Mouse (Mus musculus) heart, adult 2 months (tissue): ENCODE data around the gene Pgap2. TPM values are rescaled to one million over a fixed set of nuclear protein-coding genes. Genes with fewer than 3 reads are reported as not detected.
A peak's percentile ranks its signal among the peaks of the same experiment; 100 is the strongest.

ENCODE experiments used
- DNase-seq, 2 experiments: peaks; one replicate each; pipeline ENCODE4 v3.0.0; 2021
- H3K27ac ChIP-seq: fragments of 200-600 bp; 2 replicates; pipeline ENCODE4 v1.8.1; 2022
- H3K27me3 ChIP-seq: fragments of 200-500 bp; 2 replicates; pipeline ENCODE4 v1.6.1; 2012; ENCODE audit warnings: mild to moderate bottlenecking, low read length, inconsistent platforms, mixed read lengths; ENCODE audit not compliant: control insufficient read depth, insufficient read depth
- H3K36me3 ChIP-seq: fragments of 200-500 bp; 2 replicates; pipeline ENCODE4 v1.6.1; 2012; ENCODE audit warnings: low read length, inconsistent platforms; ENCODE audit not compliant: control insufficient read depth, insufficient read depth
- H3K4me1 ChIP-seq: fragments of 200-500 bp; 2 replicates; pipeline ENCODE4 v1.6.1; 2011; ENCODE audit warnings: low read length; ENCODE audit not compliant: control insufficient read depth, insufficient read depth
- H3K4me3 ChIP-seq: fragments of 200-600 bp; 2 replicates; pipeline ENCODE4 v1.8.1; 2022
- H3K79me2 ChIP-seq: fragments of 200-500 bp; replicated peaks from 2 replicates; pipeline ENCODE4 v1.6.1; 2012; ENCODE audit warnings: mild to moderate bottlenecking, inconsistent platforms, low read length, moderate library complexity, mixed read lengths; ENCODE audit not compliant: control insufficient read depth, insufficient read depth
- H3K9ac ChIP-seq: fragments of 200-500 bp; 2 replicates; pipeline ENCODE4 v1.6.1; 2012; ENCODE audit warnings: low read depth, mild to moderate bottlenecking, control low read depth, inconsistent platforms, low read length, mixed read lengths
- CTCF ChIP-seq: fragments of 200-600 bp; IDR thresholded peaks from 2 replicates; pipeline ENCODE4 v1.8.1; 2022; ENCODE audit warnings: antibody characterized with exemption, mild to moderate bottlenecking, moderate library complexity
- EP300 ChIP-seq: fragments of 200-500 bp; IDR thresholded peaks from 2 replicates; pipeline ENCODE4 v1.6.1; 2011; ENCODE audit warnings: low read depth, low read length, control low read depth; ENCODE audit not compliant: insufficient read depth
- POLR2A ChIP-seq: fragments of 200-500 bp; IDR thresholded peaks from 2 replicates; pipeline ENCODE4 v1.6.1; 2011; ENCODE audit warnings: mild to moderate bottlenecking, low read depth, low read length, control low read depth; ENCODE audit not compliant: insufficient read depth
- WGBS: fragments of 180-500 bp; shearing (Covaris S2); methylation state at CpG from one replicate; pipeline ENCODE4 v1.1.7; 2018; 5-methylcytosine and 5-hydroxymethylcytosine counted together
- intact Hi-C: fragments of 180-260 bp; cut with DNase I; formaldehyde crosslinking; loops from one replicate; pipeline ENCODE4 v1.15.1; 2025
- polyA plus RNA-seq: library from polyadenylated mRNA; depleted of rRNA; stranded (reverse); fragments of >200 nt; gene quantifications from 2 replicates; pipeline ENCODE4 v1.2.3, GENCODE M21; 2012
- total RNA-seq, 2 experiments: library from RNA; stranded (reverse); gene quantifications; 2 replicates each; pipeline ENCODE4 v1.2.3; 2021

The Pgap2 gene
- total and polyA plus RNA-seq, 3 experiments = 59.7 to 124 (median 65.4) TPM

- H3K4me1 ChIP-seq = no peaks in the 10 kb centered on the region
- no peak overlapping the region for H3K4me3 ChIP-seq
- no peak overlapping the region for H3K9ac ChIP-seq
- H3K27ac ChIP-seq = no peak overlapping the region
- no peak for TF ChIP-seq CTCF
- TF ChIP-seq EP300 = no peak
- no peak for TF ChIP-seq POLR2A
- WGBS = 74% methylated on average over 4 of the region's 4 CpGs
- no peaks in the 10 kb centered on the region for H3K27me3 ChIP-seq
- no peaks in the 10 kb centered on the region for H3K36me3 ChIP-seq
- intact Hi-C loops = no loop called here
- no peak for DNase-seq
- H3K79me2 ChIP-seq = no peaks in the 10 kb centered on the region
These were observed 23.1 kb downstream of the Pgap2 start for GRCm38 (mm10) chr7:102233059-102233458.

GRCm38 (mm10) chr7:102238686-102239286 lies 28.8 kb downstream of the Pgap2 start:
- TF ChIP-seq CTCF (no peak), POLR2A (no peak), EP300 (no peak)
- intact Hi-C loops = no loop called here
- H3K36me3 ChIP-seq = peaks cover 4% of the 10 kb centered on the region; the same call in 1 of the 2 replicates

GRCm38 (mm10) chr7:102239591-102239990 lies 29.6 kb downstream of the Pgap2 start:
- Histone ChIP-seq H3K36me3 (peaks cover 5% of the 10 kb centered on the region; the same call in 1 of the 2 replicates), H3K79me2 (no peaks in the 10 kb centered on the region; the same call in 1 of the 2 replicates), H3K27me3 (no peaks in the 10 kb centered on the region), H3K27ac (no peak overlapping the region), H3K9ac (no peak overlapping the region), H3K4me3 (no peak overlapping the region), H3K4me1 (peaks cover 16% of the 10 kb centered on the region)
- TF ChIP-seq EP300 (no peak), POLR2A (no peak), CTCF (no peak)
- DNase-seq = no peak
- 88% methylated on average over 16 of the region's 16 CpGs for WGBS
- intact Hi-C loops = no loop called here

More at GRCm38 (mm10) chr7:102238686-102239286, 28.8 kb downstream of the Pgap2 start:
- no peak for DNase-seq
- H3K79me2 ChIP-seq = no peaks in the 10 kb centered on the region
- no peak overlapping the region for H3K27ac ChIP-seq
- no peaks in the 10 kb centered on the region for H3K27me3 ChIP-seq
- H3K9ac ChIP-seq = no peak overlapping the region
- no peak overlapping the region for H3K4me3 ChIP-seq
- H3K4me1 ChIP-seq = peaks cover 11% of the 10 kb centered on the region
- 90% methylated on average over 8 of the region's 8 CpGs for WGBS

- Histone ChIP-seq H3K27ac (peak overlapping the region; percentile 1), H3K79me2 (peaks cover 2% of the 10 kb centered on the region), H3K27me3 (no peaks in the 10 kb centered on the region), H3K4me3 (no peak overlapping the region), H3K36me3 (peaks cover 9% of the 10 kb centered on the region), H3K9ac (no peak overlapping the region), H3K4me1 (peaks cover 34% of the 10 kb centered on the region)
- intact Hi-C loops = loop anchor here (2.0 kb wide), 1 partner anchor 20 kb away; no protein-coding TSS in a partner anchor
- DNase-seq = no peak
- no peak for TF ChIP-seq CTCF
- no peak for TF ChIP-seq EP300
- TF ChIP-seq POLR2A = no peak
- WGBS = 58% methylated on average over 5 of the region's 5 CpGs
These were observed 32.4 kb downstream of the Pgap2 start for GRCm38 (mm10) chr7:102242371-102242770.

GRCm38 (mm10) chr7:102242917-102243316 lies 32.9 kb downstream of the Pgap2 start:
- Histone ChIP-seq H3K9ac (no peak overlapping the region), H3K4me3 (no peak overlapping the region), H3K27ac (peak overlapping the region; percentile 1; the same call in 1 of the 2 replicates), H3K4me1 (peaks cover 37% of the 10 kb centered on the region), H3K36me3 (peaks cover 9% of the 10 kb centered on the region), H3K79me2 (peaks cover 2% of the 10 kb centered on the region), H3K27me3 (no peaks in the 10 kb centered on the region)
- TF ChIP-seq POLR2A (no peak), EP300 (no peak), CTCF (no peak)
- no peak for DNase-seq
- WGBS = 65% methylated on average over 3 of the region's 3 CpGs
- intact Hi-C loops = loop anchor here (2.0 kb wide), 1 partner anchor 20 kb away; no protein-coding TSS in a partner anchor

GRCm38 (mm10) chr7:102243870-102244269 lies 33.9 kb downstream of the Pgap2 start:
- Histone ChIP-seq H3K9ac (no peak overlapping the region), H3K79me2 (peaks cover 2% of the 10 kb centered on the region), H3K36me3 (peaks cover 9% of the 10 kb centered on the region), H3K4me3 (no peak overlapping the region), H3K27ac (peak overlapping the region; percentile 77), H3K27me3 (no peaks in the 10 kb centered on the region), H3K4me1 (peaks cover 38% of the 10 kb centered on the region)
- 61% methylated on average over 2 of the region's 2 CpGs for WGBS
- intact Hi-C loops = loop anchor here (2.0 kb wide), 1 partner anchor 21 kb away; no protein-coding TSS in a partner anchor
- TF ChIP-seq EP300 (0 out of 2 replicates have a peak, but pooled peaks have one; percentile 18), POLR2A (no peak), CTCF (0 out of 2 replicates have a peak, but pooled peaks have one; percentile 2)
- peak; percentile 58 to 60 for DNase-seq
